Mouse (Mus musculus) MEL (cell line): Measurements from ENCODE around the gene Trim14.

Source experiments
- CTCF ChIP-seq, 3 experiments: IDR thresholded peaks in 2 of 3; conservative IDR thresholded peaks in 1 of 3; 2 replicates each; pipeline ENCODE4 v1.5.1; 2011 to 2012; ENCODE audit warnings: low read length in 3 of 3, low read depth in 2 of 3, mild to moderate bottlenecking in 2 of 3, improper control_type of control experiment in 1 of 3, inconsistent platforms in 1 of 3, mixed read lengths in 1 of 3, moderate library complexity in 1 of 3; ENCODE audit not compliant: control insufficient read depth in 1 of 3, insufficient read depth in 1 of 3, poor library complexity in 1 of 3, severe bottlenecking in 1 of 3
- GATA1 ChIP-seq: IDR thresholded peaks from 2 replicates; pipeline ENCODE4 v1.6.1; 2011; ENCODE audit warnings: low read depth, low read length, improper control_type of control experiment
- KAT2A ChIP-seq: conservative IDR thresholded peaks from 2 replicates; pipeline ENCODE4 v1.6.1; 2012; ENCODE audit warnings: low read depth, low read length, improper control_type of control experiment, inconsistent platforms
- MEF2A ChIP-seq: IDR thresholded peaks from 2 replicates; pipeline ENCODE4 v1.6.1; 2014; ENCODE audit warnings: low read depth, mild to moderate bottlenecking, inconsistent platforms, low read length, improper control_type of control experiment; ENCODE audit not compliant: poor library complexity, insufficient replicate concordance, severe bottlenecking; ENCODE audit errors: extremely low read depth
- MXI1 ChIP-seq: IDR thresholded peaks from 2 replicates; pipeline ENCODE4 v1.6.1; 2011; ENCODE audit warnings: mild to moderate bottlenecking, low read depth, low read length, improper control_type of control experiment
- RAD21 ChIP-seq: IDR thresholded peaks from 2 replicates; pipeline ENCODE4 v1.6.1; 2011; ENCODE audit warnings: mild to moderate bottlenecking, low read depth, low read length, improper control_type of control experiment
- ZKSCAN1 ChIP-seq: IDR thresholded peaks from 2 replicates; pipeline ENCODE4 v1.6.1; 2012; ENCODE audit warnings: low read depth, mild to moderate bottlenecking, inconsistent platforms, low read length, improper control_type of control experiment, moderate library complexity

GRCm38 (mm10) chr4:46533934-46534720 is 1.8 kb downstream of the Trim14 start:
- TF ChIP-seq RAD21 (no peak), ZKSCAN1 (no peak), MXI1 (no peak), KAT2A (no peak), CTCF (IDR thresholded peaks at IDR 0.05 in 2 of 3, conservative IDR thresholded peaks at IDR 0.05 in 1 of 3; ENCODE audit: control insufficient read depth in 1 of 3, insufficient read depth in 1 of 3, low read depth in 2 of 3, low read length in 3 of 3, poor library complexity in 1 of 3, severe bottlenecking in 1 of 3) (no peak), GATA1 (no peak), MEF2A (no peak)
